Mouse (Mus musculus): ENCODE measurements around the gene Tmppe.

DNA sequence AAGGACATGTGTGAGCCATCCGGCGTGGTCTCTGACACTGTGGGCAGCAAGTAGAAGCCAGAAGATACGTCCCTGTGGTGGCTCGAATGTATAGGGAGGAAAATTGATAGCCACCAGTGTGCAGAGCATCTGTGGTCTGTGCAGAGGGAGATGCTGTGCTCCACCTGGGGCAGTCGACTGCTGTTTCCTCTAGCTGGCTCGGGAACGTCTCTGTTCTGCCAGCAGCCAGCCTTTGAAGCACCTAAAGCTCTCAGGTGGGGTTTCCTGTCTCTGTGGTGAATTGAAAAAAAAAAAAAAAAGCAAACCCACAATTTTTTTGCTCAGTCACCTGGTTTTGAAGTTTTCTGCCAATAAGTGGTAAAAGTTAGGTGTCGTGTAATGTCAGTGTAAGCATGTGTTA is 42.4 kb downstream of the Tmppe start:
- TF ChIP-seq POLR2A (IDR thresholded peaks at IDR 0.05; ENCODE audit: borderline replicate concordance, control insufficient read depth, low read depth, low read length) (no peak), CTCF (IDR thresholded peaks at IDR 0.05; ENCODE audit: control insufficient read depth, insufficient read depth, low read length) (no peak)
